Comparison of ENCODE assay signal across 12 mouse cellular contexts in genomic region chr10:81286586-81286985, GRCm38 (mm10). TPM values are rescaled to one million over a fixed set of nuclear protein-coding genes. Genes with fewer than 3 reads are reported as not detected.
DNase-seq lines count a peak whose midpoint lies in the region; ATAC-seq and TF ChIP-seq lines count a peak whose summit lies in the region.
"Had no signal": no experiment of that assay in that cellular context is flagged by ENCODE, and none has a peak within 500 bp of the region (broad histone marks: within the 10 kb centered on the region; RNA-seq: fewer than 3 reads in every experiment).

No protein-coding gene starts in this region.

- H3K4me1 ChIP-seq in CH12.LX (ENCODE audit: control insufficient read depth in 1 of 2, insufficient read depth in 2 of 2) = peaks cover 9 to 46% of the 10 kb centered on the region in 2 experiments; a peak in 3 of 4 replicates

- no peak for TF ChIP-seq POLR2A in CH12.LX (IDR thresholded peaks at IDR 0.05; ENCODE audit: low read depth, low read length)

- no peak overlapping the region for H3K27ac ChIP-seq in CH12.LX (ENCODE audit: insufficient read depth, low read depth)
- H3K27ac ChIP-seq: macrophage; neural tube, embryonic 12.5 days had no signal

- TF ChIP-seq RAD21 in CH12.LX (IDR thresholded peaks at IDR 0.05; ENCODE audit: low read depth, low read length) = no peak

- 0 out of 2 replicates have a peak overlapping the region, but pooled peaks have one; percentile 76 for H3K4me2 ChIP-seq in CH12.LX (ENCODE audit: insufficient read depth, low read depth, poor library complexity, severe bottlenecking)

- TF ChIP-seq CTCF in CH12.LX (conservative IDR thresholded peaks at IDR 0.05 in 1 of 2, IDR thresholded peaks at IDR 0.05 in 1 of 2; ENCODE audit: low read depth in 2 of 2, low read length in 2 of 2) = no peak

- no peaks in the 10 kb centered on the region for H3K79me2 ChIP-seq in CH12.LX (replicated peaks; ENCODE audit: control insufficient read depth, extremely low read depth, insufficient read depth, poor library complexity, severe bottlenecking)

- intact Hi-C loops in left cerebral cortex, postnatal 25 days (cut with DNase I) = loop anchor here (5.0 kb wide), 2 partner anchors 56 to 161 kb away; partner anchors contain the start of gene Gipc3

- in situ Hi-C loops in CH12.LX (cut with MboI; ENCODE audit: low pct_ligation_motif_present, low pct_unique_long_range_greater_than_20kb, low sequenced_read_pairs) = loop anchor here (5.0 kb wide), 1 partner anchor 89 kb away; no protein-coding TSS in a partner anchor

- no peak for ATAC-seq in megakaryocyte, adult 5-6 weeks (ENCODE audit: poor library complexity, severe bottlenecking)

- no peaks in the 10 kb centered on the region for H3K36me3 ChIP-seq in CH12.LX (replicated peaks in 1 of 2; ENCODE audit: control insufficient read depth in 1 of 2, insufficient read depth in 1 of 2, low read length in 1 of 2)
- H3K36me3 ChIP-seq: heart, embryonic 12.5 days; neural tube, embryonic 12.5 days had no signal

- peaks cover 32% of the 10 kb centered on the region for H3K27me3 ChIP-seq in CH12.LX (replicated peaks)

- dilution Hi-C loops in CH12.LX (cut with MboI; ENCODE audit: extremely low pct_ligation_motif_present, extremely low pct_unique_long_range_greater_than_20kb, low sequenced_read_pairs) = no loop called here

- DNase-seq in CH12.LX (ENCODE audit: extremely low read depth) (no peak), R1 (ENCODE audit: low read depth, low spot score) (peak; percentile 74)
- DNase-seq in kidney, postnatal 14 days = peak; percentile 67
- peak; percentile 28 for DNase-seq in lung, postnatal 14 days
- no peak for DNase-seq in left cerebral cortex, postnatal 25 days (ENCODE audit: low spot score in 2 of 2)
- DNase-seq in thymus, postnatal 10 days (ENCODE audit: low spot score in 2 of 2) = no peak
- DNase-seq: cerebellum, adult 8-10 months; right cerebral cortex, postnatal 4 days had no signal

- TF ChIP-seq EP300 in CH12.LX (IDR thresholded peaks at IDR 0.05; ENCODE audit: low read length) = no peak

- H3K9me3 ChIP-seq in CH12.LX (replicated peaks; ENCODE audit: low read length) = peaks cover under 1% of the 10 kb centered on the region
- H3K9me3 ChIP-seq: heart, embryonic 12.5 days; neural tube, embryonic 12.5 days had no signal

- no peak overlapping the region for H3K4me3 ChIP-seq in CH12.LX (replicated peaks in 1 of 3; ENCODE audit: low read depth in 2 of 3, low read length in 2 of 3, poor library complexity in 1 of 3)

- no peak overlapping the region for H3K9ac ChIP-seq in CH12.LX (ENCODE audit: insufficient read depth, low read depth)

TF ChIP-seq in CH12.LX, 34 proteins besides CTCF, POLR2A, EP300 and RAD21:
- TF ChIP-seq E2F4 (IDR thresholded peaks at IDR 0.05; ENCODE audit: insufficient replicate concordance, low read depth, low read length) (no peak), MYC (IDR thresholded peaks at IDR 0.05; ENCODE audit: low read depth, low read length) (no peak), GABPA (IDR thresholded peaks at IDR 0.05; ENCODE audit: insufficient replicate concordance, low read depth, low read length) (no peak), USF2 (conservative IDR thresholded peaks at IDR 0.05; ENCODE audit: low read depth, low read length) (no peak), ZMIZ1 (IDR thresholded peaks at IDR 0.05; ENCODE audit: low read depth, low read length) (no peak), MAZ (IDR thresholded peaks at IDR 0.05; ENCODE audit: low read depth, low read length) (no peak)

RNA-seq across cellular contexts. Expression of gene Tjp3, which starts 4.8 kb away (rescaled TPM):
- total RNA-seq in CH12.LX (2012; rRNA removed) (4.8 and 7.2 TPM in 2 replicates), CH12.LX (2014; rRNA removed) (0.42 TPM in 1 of 2 replicates, not detected in the other)
- polyA plus RNA-seq in CH12.LX (2012; ENCODE audit: insufficient read length, low read depth) = 0.76 and 0.97 TPM in 2 replicates
- total RNA-seq in left cerebral cortex, postnatal 25 days (2021) = under 1 TPM; 0.23 to 0.30 TPM
- total RNA-seq in megakaryocyte, adult 5-6 weeks (2015) = 3.4 and 3.7 TPM in 2 replicates
- total RNA-seq in megakaryocyte, adult 5-6 weeks (2017) = 5.0 and 6.5 TPM in 2 replicates

RNA-seq across cellular contexts. Expression of gene Pip5k1c, which starts 6.2 kb away (rescaled TPM):
- total RNA-seq in CH12.LX (2012; rRNA removed) (12.6 and 17.9 TPM in 2 replicates), CH12.LX (2014; rRNA removed) (11.4 and 11.7 TPM in 2 replicates)
- polyA plus RNA-seq in CH12.LX (2012; ENCODE audit: insufficient read length, low read depth) = 46.7 and 51.4 TPM in 2 replicates
- total RNA-seq in left cerebral cortex, postnatal 25 days (2021) = 100 to 1,000 TPM; 402 to 420 TPM
- 28.0 and 31.7 TPM in 2 replicates for total RNA-seq in megakaryocyte, adult 5-6 weeks (2015)
- total RNA-seq in megakaryocyte, adult 5-6 weeks (2017) = 40.4 and 46.1 TPM in 2 replicates

RNA-seq across cellular contexts. Expression of gene Apba3, which starts 19.8 kb away (rescaled TPM):
- total RNA-seq in CH12.LX (2012; rRNA removed) (104 and 149 TPM in 2 replicates), CH12.LX (2014; rRNA removed) (40.2 and 43.4 TPM in 2 replicates)
- 43.2 and 47.4 TPM in 2 replicates for polyA plus RNA-seq in CH12.LX (2012; ENCODE audit: insufficient read length, low read depth)
- total RNA-seq in left cerebral cortex, postnatal 25 days (2021) = 10 to 100 TPM; 38.6 to 40.0 TPM
- total RNA-seq in megakaryocyte, adult 5-6 weeks (2015) = 16.4 and 20.2 TPM in 2 replicates
- 11.5 and 15.0 TPM in 2 replicates for total RNA-seq in megakaryocyte, adult 5-6 weeks (2017)

RNA-seq across cellular contexts. Expression of gene Mrpl54, which starts 19.9 kb away (rescaled TPM):
- total RNA-seq in CH12.LX (2012; rRNA removed) (128 and 140 TPM in 2 replicates), CH12.LX (2014; rRNA removed) (131 and 167 TPM in 2 replicates)
- polyA plus RNA-seq in CH12.LX (2012; ENCODE audit: insufficient read length, low read depth) = 104 and 120 TPM in 2 replicates
- total RNA-seq in left cerebral cortex, postnatal 25 days (2021) = 10 to 100 TPM; 42.5 to 47.3 TPM
- total RNA-seq in megakaryocyte, adult 5-6 weeks (2015) = 52.1 and 67.0 TPM in 2 replicates
- total RNA-seq in megakaryocyte, adult 5-6 weeks (2017) = 97.4 and 154 TPM in 2 replicates

RNA-seq across cellular contexts. Expression of gene Matk, which starts 33.9 kb away (rescaled TPM):
- total RNA-seq in CH12.LX (2012; rRNA removed) = 2.9 and 3.9 TPM in 2 replicates
- total RNA-seq in CH12.LX (2014; rRNA removed) = 4.9 and 5.2 TPM in 2 replicates
- 2.1 and 2.5 TPM in 2 replicates for polyA plus RNA-seq in CH12.LX (2012; ENCODE audit: insufficient read length, low read depth)
- 100 to 1,000 TPM; 191 to 194 TPM for total RNA-seq in left cerebral cortex, postnatal 25 days (2021)
- 5.4 and 5.9 TPM in 2 replicates for total RNA-seq in megakaryocyte, adult 5-6 weeks (2015)
- 7.5 and 8.1 TPM in 2 replicates for total RNA-seq in megakaryocyte, adult 5-6 weeks (2017)

Comparison
In these comparisons a context has a peak if more than half of its experiments do, and no peak if none do; other contexts are left out.
1. DNase-seq: peak in R1 (single experiment), kidney, postnatal 14 days (single experiment) and lung, postnatal 14 days (single experiment); none in CH12.LX (single experiment), left cerebral cortex, postnatal 25 days (0 of 2) and thymus, postnatal 10 days (0 of 2).
2. RNA of gene Pip5k1c, which starts 6.2 kb away (total RNA-seq): 402 to 420 TPM in left cerebral cortex, postnatal 25 days; 28.0 to 46.1 TPM in megakaryocyte, adult 5-6 weeks and 11.4 to 17.9 TPM in CH12.LX; every median in the first group is over 4 times any median in the second.